Mouse (Mus musculus) kidney, embryonic 16.5 days (tissue): Measurements from ENCODE around the gene Chit1. TPM values are rescaled to one million over a fixed set of nuclear protein-coding genes. Genes with fewer than 3 reads are reported as not detected.
A peak's percentile ranks its signal among the peaks of the same experiment; 100 is the strongest.

ENCODE experiments used
- ATAC-seq: fragments of 200-750 bp; cut with Nextera tagmentation; 2 replicates; pipeline ENCODE4 v1.8.0; 2017; ENCODE audit warnings: moderate TSS enrichment; ENCODE audit not compliant: low FRiP score, low TSS enrichment
- H3K27ac ChIP-seq: fragments of 300-500 bp; sonication (generic); 2 replicates; pipeline ENCODE4 v1.5.1; 2014; ENCODE audit warnings: low read length
- H3K27me3 ChIP-seq: fragments of 300-500 bp; sonication (generic); 2 replicates; pipeline ENCODE4 v1.6.1; 2014; ENCODE audit warnings: low read length, control low read depth, mixed read lengths; ENCODE audit not compliant: insufficient read depth
- H3K36me3 ChIP-seq: fragments of 300-500 bp; sonication (generic); 2 replicates; pipeline ENCODE4 v1.6.1; 2014; ENCODE audit warnings: low read length, control low read depth, mixed read lengths; ENCODE audit not compliant: insufficient read depth
- H3K4me1 ChIP-seq: fragments of 300-500 bp; sonication (generic); 2 replicates; pipeline ENCODE4 v1.6.1; 2014; ENCODE audit warnings: low read length, control low read depth, mixed read lengths; ENCODE audit not compliant: insufficient read depth
- H3K4me2 ChIP-seq: fragments of 300-500 bp; sonication (generic); replicated peaks from 2 replicates; pipeline ENCODE4 v1.6.1; 2014; ENCODE audit warnings: low read depth, low read length
- H3K4me3 ChIP-seq: fragments of 300-500 bp; sonication (generic); 2 replicates; pipeline ENCODE4 v1.5.1; 2014; ENCODE audit warnings: mild to moderate bottlenecking, low read length
- H3K9ac ChIP-seq: fragments of 300-500 bp; sonication (generic); replicated peaks from 2 replicates; pipeline ENCODE4 v1.6.1; 2014; ENCODE audit warnings: low read length
- H3K9me3 ChIP-seq: fragments of 300-500 bp; sonication (generic); 2 replicates; pipeline ENCODE4 v1.6.1; 2016; ENCODE audit warnings: low read length, control low read depth
- WGBS: fragments of 180-500 bp; shearing (Covaris S2); extraction: QIAGEN DNeasy Blood & Tissue Kit; methylation state at CpG from one replicate; pipeline ENCODE4 v1.1.7; 2014; 5-methylcytosine and 5-hydroxymethylcytosine counted together
- polyA plus RNA-seq: library from polyadenylated mRNA; unstranded; fragments of >200 nt; fragmentation: Nextera tagmentation; extraction: Ambion mirVana; gene quantifications from 2 replicates; pipeline ENCODE4 v1.2.1, GENCODE M21; 2015

Chit1 gene
- polyA plus RNA-seq, 1 experiment from 2014 or later, result 0.17 TPM

DNA sequence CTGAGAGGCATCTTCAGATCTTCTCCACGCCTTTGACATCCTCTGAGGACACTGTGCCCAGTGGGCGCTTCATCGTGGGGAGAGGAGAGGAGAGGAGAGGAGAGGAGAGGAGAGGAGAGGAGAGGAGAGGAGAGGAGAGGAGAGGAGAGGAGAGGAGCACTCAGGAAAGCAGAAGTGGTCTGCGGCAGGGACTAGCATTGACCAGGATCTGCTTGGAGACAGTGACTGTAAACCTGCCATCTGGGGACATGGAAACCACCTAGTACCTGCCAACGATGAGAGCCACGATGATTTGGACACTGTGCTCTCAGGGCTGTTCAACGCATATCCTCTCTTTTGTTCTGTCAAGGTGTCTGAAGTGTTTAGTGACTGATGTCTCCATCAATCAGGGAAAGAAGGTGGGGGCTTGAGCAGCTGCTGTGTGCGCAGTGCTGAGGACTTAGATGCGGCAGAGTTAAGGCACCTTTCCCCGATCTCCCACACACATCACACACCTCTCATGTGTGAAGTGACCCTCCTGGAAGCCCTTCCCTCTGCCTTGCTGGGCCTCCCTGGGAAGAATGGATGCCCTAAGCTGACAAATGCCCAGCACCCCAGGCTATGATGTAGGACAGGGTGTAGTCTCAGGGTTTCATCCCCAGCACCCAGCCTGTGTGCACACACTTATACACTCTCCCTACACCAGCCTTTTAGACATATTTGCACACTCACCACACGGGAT lies 5.8 kb upstream of the Chit1 start:
- ATAC-seq, result no peak

DNA sequence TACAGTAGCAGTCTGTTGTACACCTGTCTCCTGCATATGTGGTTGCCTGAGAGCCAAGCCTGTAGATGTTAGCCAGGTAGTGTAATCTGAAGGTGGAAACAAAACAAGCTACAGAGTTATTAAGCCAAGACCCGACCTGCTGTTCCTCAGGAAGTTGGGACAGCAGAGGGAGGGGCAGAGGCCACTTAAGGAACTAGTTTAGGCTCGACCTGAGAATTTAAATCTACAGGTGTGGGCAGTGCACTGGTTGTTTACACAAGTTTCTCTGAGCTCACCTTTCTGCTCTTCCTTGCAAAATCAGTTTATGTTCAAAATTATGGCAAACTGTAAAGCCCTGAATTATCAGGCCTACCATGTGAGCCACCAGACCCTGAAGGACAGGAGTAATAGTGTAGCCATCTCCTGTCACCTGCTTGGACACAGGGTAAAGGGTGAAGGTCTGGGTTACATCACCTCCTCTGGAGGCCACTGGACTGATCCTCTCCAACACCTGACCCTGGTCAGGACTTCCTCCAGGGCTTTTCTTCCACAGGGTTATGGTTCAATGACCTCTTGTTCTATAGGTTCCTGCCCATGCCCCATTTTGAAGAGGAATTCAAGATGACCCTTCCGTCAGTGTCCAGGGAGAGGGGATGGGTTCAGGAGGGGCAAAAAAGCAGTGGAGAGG lies 5.1 kb upstream of the Chit1 start:
- Histone ChIP-seq H3K4me2 (no peak overlapping the region), H3K27ac (no peak overlapping the region), H3K9me3 (no peaks in the 10 kb centered on the region), H3K36me3 (no peaks in the 10 kb centered on the region), H3K27me3 (no peaks in the 10 kb centered on the region), H3K4me3 (no peak overlapping the region), H3K9ac (no peak overlapping the region), H3K4me1 (no peaks in the 10 kb centered on the region)
- WGBS, result 42% methylated on average over 3 of the region's 3 CpGs
- ATAC-seq, result no peak

More for the DNA sequence above, 5.8 kb upstream of the Chit1 start:
- Histone ChIP-seq H3K9me3 (no peaks in the 10 kb centered on the region), H3K9ac (no peak overlapping the region), H3K4me1 (peaks cover 3% of the 10 kb centered on the region), H3K4me2 (no peak overlapping the region), H3K27ac (no peak overlapping the region), H3K4me3 (no peak overlapping the region), H3K27me3 (no peaks in the 10 kb centered on the region), H3K36me3 (no peaks in the 10 kb centered on the region)
- WGBS, result 73% methylated on average over 11 of the region's 11 CpGs

DNA sequence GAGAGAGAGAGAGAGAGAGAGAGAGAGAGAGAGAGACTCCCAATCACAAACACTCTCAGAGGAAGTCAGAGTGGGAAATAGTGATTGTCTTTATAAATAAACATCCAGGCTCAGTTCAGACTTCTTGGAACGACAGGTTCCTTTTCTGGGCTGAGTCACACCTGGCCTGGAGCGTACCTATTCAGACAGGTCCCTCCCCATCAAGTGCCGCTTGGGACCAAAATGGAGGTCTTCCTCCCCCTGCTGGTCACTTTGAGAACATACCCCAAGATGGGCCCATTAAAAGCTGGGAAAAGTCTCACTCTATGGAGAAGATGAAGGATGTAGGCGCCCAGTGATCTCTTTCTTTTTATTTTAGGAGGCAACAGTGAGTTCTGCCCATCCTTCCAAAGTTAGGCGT lies 4.3 kb upstream of the Chit1 start:
- Histone ChIP-seq H3K9me3 (no peaks in the 10 kb centered on the region), H3K27ac (no peak overlapping the region), H3K4me1 (no peaks in the 10 kb centered on the region), H3K9ac (no peak overlapping the region), H3K4me2 (no peak overlapping the region), H3K4me3 (no peak overlapping the region), H3K36me3 (no peaks in the 10 kb centered on the region), H3K27me3 (no peaks in the 10 kb centered on the region)
- 0% methylated on average over 5 of the region's 5 CpGs for WGBS
- peak; percentile 49; the same call in 1 of the 2 replicates for ATAC-seq

DNA sequence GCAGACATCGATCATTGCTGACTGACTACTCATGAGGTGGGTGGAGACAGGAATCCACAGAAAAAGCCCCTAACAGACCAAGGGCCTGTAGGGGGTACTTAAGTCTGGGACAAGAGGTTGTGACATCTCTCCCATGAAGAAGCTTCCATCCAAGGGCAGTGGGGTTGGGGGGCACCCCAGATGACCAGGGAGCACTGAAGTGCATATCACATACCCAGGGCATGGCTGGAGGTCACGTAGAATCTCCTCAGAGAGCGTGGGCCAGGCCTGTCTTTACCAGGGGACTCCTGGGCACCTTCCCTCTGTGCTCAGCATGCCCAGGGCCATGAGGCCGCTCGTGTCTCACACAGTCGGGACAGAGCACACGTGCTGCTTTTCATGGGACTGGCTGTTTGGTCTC lies 3.3 kb upstream of the Chit1 start:
- Histone ChIP-seq H3K36me3 (no peaks in the 10 kb centered on the region), H3K4me1 (no peaks in the 10 kb centered on the region), H3K9me3 (no peaks in the 10 kb centered on the region), H3K27me3 (no peaks in the 10 kb centered on the region), H3K27ac (no peak overlapping the region), H3K4me2 (no peak overlapping the region), H3K4me3 (no peak overlapping the region), H3K9ac (no peak overlapping the region)
- 87% methylated on average over 7 of the region's 7 CpGs for WGBS
- no peak for ATAC-seq

DNA sequence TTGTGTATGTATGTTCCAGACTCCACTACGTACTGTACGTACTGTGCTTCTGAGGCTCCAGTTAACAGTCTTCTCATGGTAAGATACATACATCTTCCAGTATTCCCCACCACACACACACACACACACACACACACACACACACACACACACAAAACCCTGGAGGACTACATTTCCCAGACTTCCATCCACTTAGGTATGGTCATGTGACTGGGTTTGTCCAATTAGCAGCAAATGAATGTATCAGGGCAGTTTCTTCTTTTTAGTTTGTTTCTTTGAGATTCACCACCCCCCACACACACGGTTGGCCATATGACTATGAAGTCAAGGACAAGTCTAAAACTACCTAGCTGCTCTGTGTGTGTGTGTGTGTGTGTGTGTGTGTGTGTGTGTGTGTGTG lies 1.0 kb upstream of the Chit1 start:
- no peak for ATAC-seq
- no peaks in the 10 kb centered on the region for H3K9me3 ChIP-seq
- no peak overlapping the region for H3K4me2 ChIP-seq
- no peak overlapping the region for H3K27ac ChIP-seq
- no peaks in the 10 kb centered on the region for H3K27me3 ChIP-seq
- H3K4me3 ChIP-seq, result no peak overlapping the region
- no peak overlapping the region for H3K9ac ChIP-seq
- no peaks in the 10 kb centered on the region for H3K36me3 ChIP-seq
- 91% methylated on average over 3 of the region's 3 CpGs for WGBS
- no peaks in the 10 kb centered on the region; the same call in 1 of the 2 replicates for H3K4me1 ChIP-seq

DNA sequence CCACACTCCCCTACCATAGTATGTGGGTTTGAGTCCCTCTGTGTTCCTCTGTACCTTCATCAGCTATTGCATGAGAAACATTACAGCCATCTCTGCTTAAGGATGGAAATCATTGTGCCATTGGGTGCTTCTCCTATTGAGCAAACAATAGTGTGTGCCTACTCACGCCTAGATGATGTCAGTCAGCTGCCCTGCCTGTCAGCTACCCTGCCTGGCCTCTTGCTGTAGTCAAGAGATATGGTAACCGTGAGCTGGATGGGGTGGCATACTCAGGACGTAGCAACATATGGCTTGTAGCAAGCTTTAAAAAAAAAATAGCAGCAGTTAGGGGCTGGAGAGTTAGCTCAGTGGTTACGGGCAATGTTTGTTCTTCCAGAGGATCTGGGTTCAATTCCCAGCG lies 593 bp upstream of the Chit1 start:
- no peak for ATAC-seq
- no peaks in the 10 kb centered on the region for H3K36me3 ChIP-seq
- H3K4me3 ChIP-seq, result no peak overlapping the region
- H3K4me1 ChIP-seq, result peaks cover 1% of the 10 kb centered on the region
- 82% methylated on average over 5 of the region's 5 CpGs for WGBS
- no peaks in the 10 kb centered on the region for H3K27me3 ChIP-seq
- no peak overlapping the region for H3K27ac ChIP-seq
- H3K4me2 ChIP-seq, result no peak overlapping the region
- no peak overlapping the region for H3K9ac ChIP-seq
- no peaks in the 10 kb centered on the region for H3K9me3 ChIP-seq

DNA sequence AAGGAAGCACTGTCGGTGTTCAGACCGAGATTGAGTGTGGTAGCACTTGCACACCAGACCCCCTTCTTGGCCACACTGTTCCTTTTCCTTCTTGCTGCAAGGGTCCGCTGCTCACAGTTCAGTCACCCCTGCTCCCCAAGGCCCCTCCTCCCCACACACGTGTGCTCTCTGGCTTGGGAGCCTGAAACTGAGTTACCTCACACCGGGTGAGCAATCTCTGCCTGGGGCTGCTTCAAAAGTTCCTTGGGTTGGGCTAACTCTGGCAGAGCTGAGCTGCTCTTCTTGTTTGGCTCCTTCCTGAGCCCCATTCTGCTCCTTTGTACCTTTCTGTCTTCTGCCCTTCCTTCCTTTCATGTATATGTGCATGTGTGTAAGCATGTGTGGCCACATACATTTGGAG lies 2.5 kb downstream of the Chit1 start:
- Histone ChIP-seq H3K4me2 (no peak overlapping the region), H3K4me1 (peaks cover 5% of the 10 kb centered on the region), H3K4me3 (no peak overlapping the region), H3K27ac (no peak overlapping the region), H3K36me3 (no peaks in the 10 kb centered on the region), H3K9ac (no peak overlapping the region), H3K27me3 (no peaks in the 10 kb centered on the region), H3K9me3 (no peaks in the 10 kb centered on the region)
- WGBS, result 46% methylated on average over 5 of the region's 5 CpGs
- ATAC-seq, result peak; percentile 57; the same call in 1 of the 2 replicates

DNA sequence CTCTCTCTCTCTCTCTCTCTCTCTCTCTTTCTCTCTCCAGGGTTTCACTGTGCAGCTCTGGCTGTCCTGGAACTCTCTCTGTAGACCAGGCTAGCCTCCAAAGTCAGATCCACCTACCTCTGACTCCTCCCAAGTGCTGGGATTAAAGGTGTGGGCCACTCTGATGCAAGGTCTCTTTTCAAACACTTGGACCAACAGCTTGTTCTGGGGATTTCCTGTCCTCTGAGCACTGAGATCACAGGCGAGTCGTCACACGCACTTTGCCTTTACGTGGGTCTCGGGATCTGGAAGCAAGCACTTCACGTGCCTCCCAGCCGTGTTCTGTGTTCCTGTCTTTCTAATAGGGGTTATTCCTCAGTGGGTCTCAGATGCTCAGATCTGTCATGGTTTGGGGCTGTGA lies 3.0 kb downstream of the Chit1 start:
- no peak overlapping the region for H3K4me2 ChIP-seq
- H3K4me3 ChIP-seq, result no peak overlapping the region

DNA sequence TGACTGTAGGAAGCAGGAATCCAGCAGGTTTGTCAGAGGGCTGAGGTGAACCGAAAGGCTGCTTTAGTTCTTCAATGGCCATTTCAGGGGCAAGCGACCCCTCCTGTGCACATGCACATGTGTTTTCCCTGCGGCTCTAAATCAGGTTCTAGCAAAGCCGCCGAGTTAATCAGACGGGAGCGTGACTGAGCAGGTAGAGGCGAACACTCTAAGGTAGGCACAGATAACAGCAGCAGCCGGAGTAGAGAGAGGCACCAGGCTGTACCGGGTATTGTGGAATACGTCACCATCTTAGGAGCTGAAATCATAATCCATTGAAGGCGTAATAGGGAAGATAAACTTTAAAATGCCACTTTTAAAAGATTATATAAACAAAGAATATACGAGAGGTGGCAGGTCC lies 3.7 kb downstream of the Chit1 start:
- no peak for ATAC-seq
- no peak overlapping the region for H3K27ac ChIP-seq
- H3K4me2 ChIP-seq, result no peak overlapping the region
- H3K4me3 ChIP-seq, result no peak overlapping the region
- no peaks in the 10 kb centered on the region for H3K9me3 ChIP-seq
- WGBS, result 68% methylated on average over 13 of the region's 13 CpGs
- no peaks in the 10 kb centered on the region for H3K27me3 ChIP-seq
- H3K36me3 ChIP-seq, result no peaks in the 10 kb centered on the region
- no peak overlapping the region for H3K9ac ChIP-seq
- H3K4me1 ChIP-seq, result peaks cover 5% of the 10 kb centered on the region

More for the DNA sequence above, 3.0 kb downstream of the Chit1 start:
- Histone ChIP-seq H3K27me3 (no peaks in the 10 kb centered on the region), H3K4me1 (peaks cover 5% of the 10 kb centered on the region), H3K27ac (no peak overlapping the region), H3K9me3 (no peaks in the 10 kb centered on the region), H3K36me3 (no peaks in the 10 kb centered on the region), H3K9ac (no peak overlapping the region)
- whole genome bisulfite sequencing, result 79% methylated on average over 7 of the region's 7 CpGs
- ATAC-seq, result no peak

DNA sequence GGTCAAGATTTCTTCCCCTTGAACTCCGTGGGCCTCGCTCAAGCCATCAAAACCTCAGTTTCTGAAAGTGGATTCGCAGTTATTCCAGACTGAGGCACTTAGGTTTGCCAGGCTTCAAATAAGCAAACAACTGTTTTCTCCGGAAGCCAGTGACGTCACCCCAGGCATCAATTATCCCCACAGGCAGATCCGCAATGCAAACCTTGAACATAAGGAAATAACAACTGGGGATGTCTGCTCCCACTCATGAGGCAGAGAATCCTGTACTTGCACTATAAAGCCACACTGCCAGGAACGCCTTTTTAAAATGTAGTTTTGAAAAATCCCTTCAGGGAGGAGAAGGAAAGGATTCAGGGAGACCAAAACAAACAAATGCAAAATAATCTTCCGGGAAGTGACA lies 4.4 kb downstream of the Chit1 start:
- no peaks in the 10 kb centered on the region for H3K36me3 ChIP-seq
- no peaks in the 10 kb centered on the region for H3K27me3 ChIP-seq
- 61% methylated on average over 8 of the region's 8 CpGs for WGBS
- no peaks in the 10 kb centered on the region for H3K9me3 ChIP-seq
- peaks cover 5% of the 10 kb centered on the region for H3K4me1 ChIP-seq
- H3K27ac ChIP-seq, result no peak overlapping the region
- no peak overlapping the region for H3K4me2 ChIP-seq
- ATAC-seq, result no peak
- H3K9ac ChIP-seq, result no peak overlapping the region
- H3K4me3 ChIP-seq, result no peak overlapping the region
